Mouse (Mus musculus) forebrain, embryonic 11.5 days (tissue): ENCODE results near the gene Vamp3. TPM values are rescaled to one million over a fixed set of nuclear protein-coding genes. Genes with fewer than 3 reads are reported as not detected.
"Not testable (repeated sequence)": the region's sequence is repeated elsewhere in the genome, so short reads cannot be mapped to it uniquely, and the experiment has no call there.

Experiments used
- ATAC-seq: fragments of 200-750 bp; cut with Nextera tagmentation; replicated peaks from 2 replicates; pipeline ENCODE4 v1.8.0; 2017; ENCODE audit warnings: moderate TSS enrichment; ENCODE audit not compliant: low FRiP score
- DNase-seq: peaks from one replicate; pipeline ENCODE4 v3.0.0-alpha.2; 2017; ENCODE audit warnings: low spot score
- H3K27ac ChIP-seq: fragments of 300-500 bp; sonication (generic); 2 replicates; pipeline ENCODE4 v1.5.1; 2014; ENCODE audit warnings: low read depth, low read length
- H3K27me3 ChIP-seq: fragments of 300-500 bp; sonication (generic); 2 replicates; pipeline ENCODE4 v1.6.1; 2014; ENCODE audit warnings: mild to moderate bottlenecking, low read length, mixed read lengths; ENCODE audit not compliant: control insufficient read depth, insufficient read depth
- H3K36me3 ChIP-seq: fragments of 300-500 bp; sonication (generic); 2 replicates; pipeline ENCODE4 v1.6.1; 2014; ENCODE audit warnings: mild to moderate bottlenecking, low read length, moderate library complexity, mixed read lengths; ENCODE audit not compliant: control insufficient read depth, insufficient read depth
- H3K4me1 ChIP-seq: fragments of 300-500 bp; sonication (generic); replicated peaks from 2 replicates; pipeline ENCODE4 v1.6.1; 2014; ENCODE audit warnings: low read length, mixed read lengths; ENCODE audit not compliant: control insufficient read depth, insufficient read depth
- H3K4me2 ChIP-seq: fragments of 300-500 bp; sonication (generic); 2 replicates; pipeline ENCODE4 v1.6.1; 2014; ENCODE audit warnings: low read depth, mild to moderate bottlenecking, low read length, moderate library complexity, mixed read lengths; ENCODE audit not compliant: severe bottlenecking
- H3K4me3 ChIP-seq: fragments of 300-500 bp; sonication (generic); 2 replicates; pipeline ENCODE4 v1.5.1; 2014; ENCODE audit warnings: low read depth, low read length
- H3K9ac ChIP-seq: fragments of 300-500 bp; sonication (generic); 2 replicates; pipeline ENCODE4 v1.6.1; 2014; ENCODE audit warnings: low read length
- H3K9me3 ChIP-seq: fragments of 300-500 bp; sonication (generic); 2 replicates; pipeline ENCODE4 v1.6.1; 2016; ENCODE audit warnings: low read length, mixed read lengths; ENCODE audit not compliant: control insufficient read depth
- WGBS: fragments of 180-500 bp; shearing (Covaris S2); extraction: QIAGEN DNeasy Blood & Tissue Kit; methylation state at CpG from one replicate; pipeline ENCODE4 v1.1.7; 2014; 5-methylcytosine and 5-hydroxymethylcytosine counted together
- polyA plus RNA-seq: library from polyadenylated mRNA; unstranded; fragments of >200 nt; fragmentation: Nextera tagmentation; extraction: Ambion mirVana; gene quantifications from 2 replicates; pipeline ENCODE4 v1.2.1, GENCODE M21; 2014

The Vamp3 gene
- polyA plus RNA-seq, 1 experiment from 2014 or later: 109 TPM

DNA sequence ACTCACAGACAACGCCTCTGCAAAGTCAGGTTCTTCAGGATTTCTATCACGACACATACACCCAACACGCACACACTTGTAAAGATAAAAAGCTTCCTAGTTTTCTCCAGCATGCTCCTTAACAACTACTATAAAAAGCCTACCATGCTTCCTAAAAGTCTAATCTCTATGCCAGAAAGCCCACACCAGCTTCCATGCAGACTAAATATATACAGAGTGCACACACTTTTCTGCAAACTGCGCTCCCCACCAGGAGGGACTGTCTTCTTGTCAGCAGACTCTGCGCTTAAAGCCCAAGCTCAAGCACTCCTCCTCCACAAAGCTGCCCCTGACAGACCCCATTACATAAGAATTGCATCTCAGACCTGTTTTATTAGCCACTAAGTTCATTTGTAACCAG, 16.3 kb downstream of the Vamp3 start:
- ATAC-seq (no peak), DNase-seq (peak; percentile 36)
- H3K4me2 ChIP-seq: no peak overlapping the region
- peaks cover 6% of the 10 kb centered on the region; the same call in 1 of the 2 replicates for H3K4me1 ChIP-seq
- H3K27me3 ChIP-seq: no peaks in the 10 kb centered on the region; the same call in 1 of the 2 replicates
- H3K9ac ChIP-seq: no peak overlapping the region
- no peak overlapping the region for H3K4me3 ChIP-seq
- H3K36me3 ChIP-seq: no peaks in the 10 kb centered on the region
- no peaks in the 10 kb centered on the region for H3K9me3 ChIP-seq
- H3K27ac ChIP-seq: no peak overlapping the region
- WGBS: 90% methylated on average over 5 of the region's 5 CpGs

DNA sequence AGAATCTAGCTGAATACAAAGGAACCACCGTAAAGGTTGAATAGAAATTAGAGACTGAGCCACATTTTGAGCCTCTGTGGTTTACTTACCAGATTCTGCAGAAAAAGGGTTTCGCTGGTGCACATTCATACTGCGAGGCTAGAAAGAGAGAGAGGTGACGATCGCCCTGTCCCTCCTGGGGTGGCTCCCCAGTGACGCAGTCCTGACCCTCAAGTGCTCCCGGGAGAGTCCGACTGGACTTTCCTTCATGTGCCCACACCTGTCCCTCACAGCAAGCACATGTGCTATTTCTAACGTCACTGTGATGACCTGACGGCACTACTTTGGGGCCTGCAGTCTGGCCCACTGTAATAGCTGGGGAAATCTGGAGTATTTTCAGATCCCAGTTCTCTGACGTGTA, 20.0 kb downstream of the Vamp3 start:
- WGBS: 94% methylated on average over 11 of the region's 11 CpGs
- no peak overlapping the region for H3K4me2 ChIP-seq
- no peaks in the 10 kb centered on the region; the same call in 1 of the 2 replicates for H3K27me3 ChIP-seq
- DNase-seq (no peak), ATAC-seq (no peak)
- H3K4me3 ChIP-seq: no peak overlapping the region
- no peak overlapping the region for H3K9ac ChIP-seq
- no peak overlapping the region for H3K27ac ChIP-seq
- no peaks in the 10 kb centered on the region for H3K9me3 ChIP-seq
- no peaks in the 10 kb centered on the region for H3K36me3 ChIP-seq
- no peaks in the 10 kb centered on the region for H3K4me1 ChIP-seq

DNA sequence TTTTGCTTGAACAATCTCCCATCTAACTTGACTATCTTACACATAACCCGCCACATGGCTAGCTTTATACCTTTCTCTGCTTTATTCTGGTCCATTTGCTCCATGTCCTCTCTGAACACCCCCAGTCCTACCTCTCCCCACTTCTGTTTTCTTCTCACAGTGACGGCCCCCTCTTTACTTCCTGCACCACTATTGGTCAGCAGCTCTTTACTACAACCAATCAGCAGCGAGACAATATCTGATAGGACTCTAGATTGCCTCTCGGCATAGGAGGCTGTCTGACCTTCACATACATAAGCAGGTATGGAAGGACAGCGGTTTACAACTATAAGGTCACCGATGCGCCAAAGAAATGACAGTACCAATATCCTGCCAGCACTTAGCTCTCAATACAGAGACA, 21.2 kb downstream of the Vamp3 start:
- H3K9ac ChIP-seq: no peak overlapping the region
- H3K4me1 ChIP-seq: no peaks in the 10 kb centered on the region
- ATAC-seq (no peak), DNase-seq (no peak)
- WGBS: 87% methylated on average over 7 of the region's 7 CpGs
- no peak overlapping the region for H3K27ac ChIP-seq
- no peaks in the 10 kb centered on the region for H3K36me3 ChIP-seq
- H3K27me3 ChIP-seq: no peaks in the 10 kb centered on the region
- H3K4me2 ChIP-seq: no peak overlapping the region
- no peak overlapping the region for H3K4me3 ChIP-seq
- H3K9me3 ChIP-seq: no peaks in the 10 kb centered on the region

DNA sequence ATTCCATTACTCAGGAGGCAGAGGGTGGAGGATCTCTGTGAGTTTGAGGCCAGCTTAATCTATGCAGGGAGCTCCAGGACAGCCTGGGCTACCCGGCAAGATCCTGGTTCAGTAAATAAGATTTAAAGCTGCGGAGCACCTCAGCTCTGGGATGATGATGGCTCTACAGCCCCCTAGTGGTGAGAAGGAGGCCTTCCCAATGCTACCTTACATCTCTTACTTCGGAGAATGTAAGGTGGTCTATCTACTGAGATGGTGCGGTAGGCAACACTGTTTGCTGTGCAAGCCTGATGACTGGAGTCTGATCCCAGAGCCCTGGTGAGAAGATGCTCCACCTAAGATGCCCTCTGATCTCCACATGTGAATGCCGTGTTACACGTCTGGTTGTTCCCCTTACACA, 30.8 kb downstream of the Vamp3 start:
- no peaks in the 10 kb centered on the region for H3K9me3 ChIP-seq
- H3K27ac ChIP-seq: no peak overlapping the region
- no peaks in the 10 kb centered on the region for H3K36me3 ChIP-seq
- 54% methylated on average over 6 of the region's 6 CpGs for WGBS
- H3K4me3 ChIP-seq: no peak overlapping the region
- no peaks in the 10 kb centered on the region for H3K27me3 ChIP-seq
- ATAC-seq: no peak
- H3K9ac ChIP-seq: no peak overlapping the region
- DNase-seq: peak; percentile 54
- H3K4me2 ChIP-seq: no peak overlapping the region
- H3K4me1 ChIP-seq: no peaks in the 10 kb centered on the region

DNA sequence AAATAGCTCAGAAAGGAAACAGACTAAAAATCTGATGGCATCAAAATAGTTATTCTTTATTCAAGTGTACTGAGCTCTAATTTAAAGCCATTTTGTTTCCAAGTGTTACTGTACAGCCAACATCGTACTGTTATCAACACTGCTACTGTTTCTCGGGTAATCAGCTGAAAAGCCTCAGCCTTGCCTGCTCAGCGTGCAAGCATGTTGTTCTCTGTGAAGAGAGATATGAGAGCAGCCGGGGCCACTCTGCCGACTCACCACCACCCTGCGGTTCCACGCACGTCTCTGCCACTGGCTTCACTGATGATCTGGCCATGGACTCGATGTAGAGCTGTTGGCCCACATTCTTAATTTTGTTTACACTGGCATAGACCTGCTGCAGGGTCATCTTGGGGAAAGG, 33.6 kb downstream of the Vamp3 start:
- no peaks in the 10 kb centered on the region for H3K4me1 ChIP-seq
- ATAC-seq: no peak
- no peaks in the 10 kb centered on the region for H3K9me3 ChIP-seq
- no peak overlapping the region for H3K9ac ChIP-seq
- 91% methylated on average over 9 of the region's 9 CpGs for WGBS
- no peak overlapping the region for H3K4me3 ChIP-seq
- no peak for DNase-seq
- H3K27me3 ChIP-seq: no peaks in the 10 kb centered on the region
- no peak overlapping the region for H3K27ac ChIP-seq
- no peak overlapping the region for H3K4me2 ChIP-seq
- H3K36me3 ChIP-seq: no peaks in the 10 kb centered on the region

DNA sequence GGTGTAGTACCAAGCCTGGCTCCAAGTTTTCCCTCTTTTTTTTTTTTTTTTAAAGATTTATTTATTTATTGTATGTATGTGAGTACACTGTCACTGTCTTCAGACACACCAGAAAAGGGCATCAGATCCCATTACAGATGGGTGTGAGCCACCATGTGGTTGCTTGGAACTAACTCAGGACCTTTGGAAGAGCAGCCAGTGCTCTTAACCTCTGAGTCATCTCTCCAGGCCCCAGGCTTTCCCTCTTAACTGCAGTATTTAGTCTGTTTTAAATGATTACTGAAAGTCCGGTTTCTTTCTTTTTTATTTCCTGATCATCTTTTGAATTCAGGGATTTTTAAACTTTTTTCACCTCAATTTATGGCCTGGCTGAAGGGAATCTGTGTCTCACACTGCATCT, 40.4 kb downstream of the Vamp3 start:
- not testable (repeated sequence) for ATAC-seq

DNA sequence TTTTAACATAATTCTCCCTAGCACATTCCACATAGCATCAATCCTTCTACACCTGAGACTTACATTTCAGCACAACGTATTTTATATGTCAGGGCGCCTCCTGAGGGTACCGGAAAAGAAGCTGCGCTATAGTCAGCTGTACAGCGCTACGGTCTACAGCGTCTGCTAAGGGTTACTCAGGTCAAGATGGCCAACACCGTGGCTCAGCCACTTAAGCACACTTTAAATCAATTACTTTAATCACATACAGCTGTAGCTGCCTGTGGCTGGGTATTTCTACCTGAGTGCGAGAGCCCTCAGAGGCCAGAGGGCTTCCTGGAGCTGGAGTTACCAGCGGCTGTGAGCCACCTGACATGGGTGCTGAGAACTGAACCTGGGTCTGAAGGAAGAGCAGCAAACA, 41.8 kb downstream of the Vamp3 start:
- Histone ChIP-seq H3K27ac (no peak overlapping the region), H3K4me1 (no peaks in the 10 kb centered on the region), H3K4me2 (no peak overlapping the region), H3K36me3 (no peaks in the 10 kb centered on the region; the same call in 1 of the 2 replicates), H3K4me3 (no peak overlapping the region), H3K9me3 (no peaks in the 10 kb centered on the region), H3K27me3 (no peaks in the 10 kb centered on the region), H3K9ac (no peak overlapping the region)
- ATAC-seq: no peak
- 86% methylated on average over 10 of the region's 10 CpGs for WGBS
- no peak for DNase-seq

More for the DNA sequence above, 40.4 kb downstream of the Vamp3 start:
- DNase-seq, H3K36me3 ChIP-seq, H3K27ac ChIP-seq, H3K4me3 ChIP-seq, H3K4me2 ChIP-seq, H3K9ac ChIP-seq, H3K27me3 ChIP-seq, H3K9me3 ChIP-seq, H3K4me1 ChIP-seq: not testable (repeated sequence)
- WGBS: 93% methylated on average over 1 of the region's 1 CpGs

DNA sequence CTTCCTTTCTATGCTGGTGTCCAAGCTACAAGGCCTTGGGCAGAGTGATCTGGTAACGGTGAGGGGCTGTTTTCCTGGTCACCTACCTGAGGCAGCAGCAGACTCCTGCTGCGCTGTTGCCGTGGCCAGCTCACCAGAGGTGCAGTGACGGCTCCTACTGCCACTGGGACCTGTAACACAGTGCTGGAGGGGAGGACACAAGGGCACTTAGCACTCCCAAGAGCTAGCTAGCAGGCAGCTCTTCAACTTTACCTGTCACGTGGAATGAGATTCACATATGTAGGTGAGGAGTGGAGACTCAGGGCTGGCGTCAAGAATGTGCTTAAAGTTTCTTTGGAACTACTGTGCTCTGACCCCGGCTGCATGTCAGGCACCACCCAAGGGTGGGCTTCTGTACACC, 47.4 kb downstream of the Vamp3 start:
- ATAC-seq (no peak), DNase-seq (no peak)
- H3K27ac ChIP-seq: no peak overlapping the region
- H3K9me3 ChIP-seq: no peaks in the 10 kb centered on the region
- no peaks in the 10 kb centered on the region for H3K4me1 ChIP-seq
- H3K9ac ChIP-seq: no peak overlapping the region
- 91% methylated on average over 7 of the region's 7 CpGs for WGBS
- no peak overlapping the region for H3K4me3 ChIP-seq
- H3K27me3 ChIP-seq: no peaks in the 10 kb centered on the region
- H3K36me3 ChIP-seq: no peaks in the 10 kb centered on the region
- H3K4me2 ChIP-seq: no peak overlapping the region

DNA sequence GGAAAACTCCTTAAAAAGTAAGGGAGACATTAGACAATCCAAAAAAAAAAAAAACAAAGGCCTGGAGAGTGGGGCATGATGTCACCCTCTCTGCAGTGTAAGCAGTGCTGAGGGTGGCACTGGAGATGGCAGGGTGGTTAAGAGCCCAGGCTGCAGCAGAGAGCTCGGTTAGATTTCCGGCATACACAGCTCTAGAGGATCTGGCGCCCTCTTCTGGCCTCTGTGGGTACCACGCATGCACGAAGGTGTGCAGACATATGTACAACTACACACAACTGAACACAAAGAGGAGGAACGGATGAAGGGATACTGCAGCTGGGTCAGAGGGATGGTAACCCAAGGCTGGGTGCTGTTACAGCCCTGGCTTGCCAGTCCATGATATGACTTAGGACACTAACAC, 50.8 kb downstream of the Vamp3 start:
- WGBS: 54% methylated on average over 6 of the region's 6 CpGs
- no peak overlapping the region for H3K9ac ChIP-seq
- H3K27ac ChIP-seq: no peak overlapping the region
- H3K9me3 ChIP-seq: no peaks in the 10 kb centered on the region
- DNase-seq (peak; percentile 76), ATAC-seq (no peak)
- H3K36me3 ChIP-seq: no peaks in the 10 kb centered on the region
- H3K27me3 ChIP-seq: no peaks in the 10 kb centered on the region
- H3K4me2 ChIP-seq: no peak overlapping the region
- no peaks in the 10 kb centered on the region for H3K4me1 ChIP-seq
- H3K4me3 ChIP-seq: no peak overlapping the region
